Mouse (Mus musculus) ovary, adult 18-20 months (tissue): ENCODE results near the gene Stk39.

ENCODE experiments used
- DNase-seq: peaks from one replicate; pipeline ENCODE4 v3.0.0; 2022; ENCODE audit warnings: low spot score, mixed read lengths

Stk39 gene

DNA sequence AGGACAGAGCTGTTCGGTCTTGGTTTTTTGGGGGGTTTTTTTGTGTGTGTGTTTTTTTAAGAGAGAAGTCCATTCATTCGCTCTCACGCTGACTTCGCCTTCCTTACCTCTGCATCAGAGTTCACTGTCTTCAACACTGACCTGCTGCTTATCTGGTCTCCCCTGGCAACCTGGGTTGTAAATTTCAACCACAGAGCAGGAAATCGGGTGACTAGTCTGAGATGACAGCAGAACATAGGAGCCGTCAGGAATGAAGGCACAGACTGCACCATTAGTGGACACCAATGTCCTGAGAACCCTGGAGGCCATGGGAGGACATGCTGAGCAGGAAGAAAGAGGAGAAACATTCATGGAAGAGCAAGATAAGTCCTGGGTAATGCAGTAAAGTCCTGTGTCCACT is 51.1 kb downstream of the Stk39 start:
- DNase-seq: no peak

DNA sequence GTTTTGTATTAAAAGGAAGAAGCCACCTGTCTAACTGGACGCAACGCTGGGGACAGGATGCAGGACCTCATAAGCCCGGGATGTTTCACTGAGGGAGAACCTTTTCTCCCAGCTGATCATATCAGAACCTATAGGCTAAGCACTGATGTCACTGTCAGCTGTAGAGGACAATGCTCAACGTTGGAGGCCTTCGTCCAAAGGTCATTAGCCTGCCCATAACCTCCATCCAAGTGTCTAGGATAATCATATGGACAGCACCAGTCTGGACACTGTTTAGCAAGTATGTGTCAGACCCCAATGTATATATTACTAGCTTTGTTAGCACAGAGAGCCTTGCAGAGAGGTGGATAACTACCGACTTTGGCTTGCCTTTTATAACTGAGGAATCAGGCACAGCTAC is 51.8 kb downstream of the Stk39 start:
- DNase-seq: no peak

DNA sequence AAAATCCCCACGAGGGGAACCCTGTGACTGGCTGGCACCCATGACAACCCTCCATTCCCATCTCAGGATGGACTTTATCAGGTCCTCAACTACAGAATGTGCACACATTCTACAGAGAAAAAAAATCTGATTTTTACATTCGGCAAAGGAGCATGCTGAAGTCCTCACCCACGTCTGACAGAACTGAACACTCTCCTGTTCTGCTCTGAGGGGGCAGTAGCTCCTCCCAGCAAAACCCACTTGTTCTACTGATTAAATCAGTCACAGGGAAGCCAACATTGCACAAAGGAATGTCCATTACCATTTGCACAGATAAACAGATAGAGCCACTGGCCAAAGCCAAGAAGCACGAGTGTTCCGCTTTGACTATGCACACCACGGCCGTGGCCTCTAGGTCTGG is 52.3 kb downstream of the Stk39 start:
- DNase-seq: no peak

DNA sequence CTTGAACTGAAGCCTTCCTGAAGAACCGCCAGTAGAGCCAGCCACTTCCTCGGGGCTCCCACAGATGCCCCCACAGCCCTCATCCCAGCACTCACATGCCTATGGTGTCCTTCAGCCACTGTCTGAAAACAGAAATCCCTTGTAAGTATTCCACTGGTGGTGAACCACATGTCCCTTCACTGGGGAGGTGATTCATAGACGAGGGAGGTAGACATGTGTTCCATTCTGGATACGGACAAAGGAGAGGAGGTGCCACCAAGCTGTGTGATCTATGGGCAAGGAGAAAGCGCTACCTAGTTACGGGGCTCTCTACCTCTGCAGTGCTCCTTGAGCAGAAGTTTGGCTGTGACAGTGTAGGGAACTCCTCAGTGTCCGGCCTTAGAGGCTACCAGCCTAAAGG is 52.9 kb downstream of the Stk39 start:
- DNase-seq: no peak

DNA sequence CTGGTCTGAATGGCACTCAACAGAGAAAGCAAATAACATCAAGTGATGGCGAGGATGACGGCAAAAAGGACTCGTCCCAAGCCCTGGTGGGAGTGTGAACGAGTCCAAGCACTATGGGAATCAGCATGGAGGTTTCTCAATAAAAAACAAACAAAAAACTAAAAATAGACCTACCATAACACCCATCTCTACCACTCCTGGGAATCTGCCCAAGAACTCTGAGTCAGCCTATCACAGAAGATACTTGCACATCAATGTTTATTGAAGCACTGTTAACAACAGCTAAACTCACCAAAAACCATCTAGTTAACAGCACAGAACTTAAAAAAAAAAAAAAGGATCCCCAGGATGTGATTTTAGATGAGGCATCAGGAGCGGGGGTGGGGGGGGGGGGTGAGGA is 55.0 kb downstream of the Stk39 start:
- no peak for DNase-seq

DNA sequence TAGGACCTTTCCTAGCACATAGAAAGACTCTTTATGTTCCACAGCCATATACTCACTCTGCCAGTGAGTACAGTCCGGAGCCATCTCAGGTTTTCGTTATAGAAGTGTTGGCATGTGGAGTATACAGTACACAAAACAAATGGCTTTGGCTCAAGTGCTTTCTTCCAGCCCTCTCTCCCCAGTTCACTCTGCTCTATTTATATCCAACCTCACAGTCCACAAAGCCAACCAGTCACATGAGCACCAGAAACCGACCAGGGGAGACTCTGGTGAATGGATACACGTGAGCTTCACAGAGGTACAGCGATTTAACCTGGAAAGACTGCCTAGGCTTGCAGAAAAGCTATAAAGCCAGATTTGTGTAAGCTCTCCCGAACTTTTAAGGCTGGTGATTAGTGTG is 56.4 kb downstream of the Stk39 start:
- no peak for DNase-seq

DNA sequence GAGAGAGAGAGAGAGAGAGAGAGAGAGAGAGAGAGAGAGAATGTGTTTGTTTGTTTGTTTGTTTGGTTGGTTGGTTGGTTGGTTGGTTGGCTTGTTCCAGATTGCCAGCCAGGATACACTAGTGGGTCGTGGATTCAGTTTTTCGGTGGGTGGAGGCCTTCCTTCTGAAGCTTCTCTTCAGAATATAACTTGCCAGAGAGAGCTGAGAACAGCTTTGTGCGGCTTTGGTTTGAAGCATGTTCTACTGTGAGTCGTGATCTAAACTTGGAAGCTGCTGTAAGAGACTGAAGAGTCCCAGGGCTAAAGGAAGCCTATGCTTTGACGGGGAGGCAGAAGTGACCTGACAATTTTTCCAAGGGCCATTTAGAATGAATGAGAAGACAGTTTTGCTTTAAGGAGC is 59.9 kb downstream of the Stk39 start:
- no peak for DNase-seq

DNA sequence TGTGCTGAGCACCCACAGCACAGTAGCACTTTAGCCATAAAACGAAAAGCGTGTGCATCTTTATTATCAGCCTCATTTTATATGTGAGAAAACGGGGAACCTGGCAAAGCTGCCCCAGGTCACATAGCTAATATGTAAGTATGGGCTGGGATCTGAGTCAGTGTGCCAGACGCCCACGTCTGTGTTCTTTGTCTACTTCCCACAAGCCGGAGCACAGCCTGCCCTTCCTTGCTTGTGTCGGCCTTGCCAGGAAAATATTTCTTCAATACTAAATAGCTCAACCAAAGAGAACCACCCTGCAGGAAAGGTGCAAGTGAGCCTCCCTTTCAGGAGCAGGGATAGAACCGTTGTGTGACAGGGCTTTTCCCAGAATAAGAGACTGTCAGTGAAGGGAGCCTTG is 60.9 kb downstream of the Stk39 start:
- no peak for DNase-seq

DNA sequence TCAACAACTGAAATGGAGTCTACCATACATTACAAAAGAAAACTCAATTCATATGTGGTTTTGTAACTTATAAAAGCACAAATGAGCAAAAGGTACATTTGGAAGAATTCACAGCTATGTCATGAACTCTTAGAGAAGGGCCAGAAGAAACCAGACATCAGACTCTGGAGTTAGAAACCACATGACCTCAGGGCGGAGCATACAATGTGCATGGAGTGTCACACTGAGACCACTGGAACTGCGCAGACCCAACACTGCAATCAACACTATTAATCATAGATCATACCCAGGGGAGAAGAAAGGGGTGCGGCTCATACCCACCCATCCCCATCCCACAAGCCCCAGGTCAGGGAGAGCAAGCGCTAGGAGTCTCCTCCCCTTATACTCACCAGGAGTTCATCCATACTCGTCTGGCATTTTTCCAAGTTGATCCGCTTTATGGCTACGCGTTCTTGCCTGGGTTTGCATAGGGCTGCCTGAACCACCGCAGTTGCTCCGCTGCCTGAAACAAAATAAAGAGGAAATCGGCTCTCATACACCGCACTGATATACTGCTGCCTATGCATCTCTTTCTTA is 62.3 kb downstream of the Stk39 start:
- no peak for DNase-seq

DNA sequence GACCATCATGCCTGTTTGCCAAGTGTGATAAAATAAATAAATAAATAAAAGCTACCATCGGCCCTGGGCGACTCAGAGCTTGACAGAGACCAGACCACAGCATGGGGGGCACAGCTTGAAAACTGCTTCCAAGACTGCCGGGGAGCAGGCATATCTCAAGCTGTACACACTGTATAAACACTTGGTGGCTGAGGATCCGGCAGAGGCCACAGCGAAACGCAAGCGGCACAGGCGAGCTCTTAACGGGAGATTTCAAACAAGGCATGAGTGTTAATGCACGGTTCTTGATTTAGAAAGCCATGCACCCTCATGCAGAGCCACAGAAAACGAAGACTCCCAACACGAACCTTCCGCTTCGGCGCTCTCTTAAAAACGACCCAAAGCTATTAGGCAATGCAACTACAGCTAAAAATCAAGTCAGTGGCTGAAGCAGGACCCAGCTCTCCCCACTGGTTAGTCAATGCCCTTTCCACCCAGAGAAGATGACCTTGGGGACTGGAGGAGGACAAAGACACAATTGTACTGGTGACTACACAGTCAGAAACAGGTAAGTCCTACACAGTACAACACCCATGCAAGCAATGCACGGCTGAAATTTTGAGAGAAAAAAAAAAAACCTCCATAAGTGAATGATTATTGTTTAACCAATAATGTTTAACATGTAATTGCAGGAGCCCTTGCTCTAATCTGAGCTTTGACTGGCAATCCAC is 63.6 kb downstream of the Stk39 start:
- DNase-seq: no peak

DNA sequence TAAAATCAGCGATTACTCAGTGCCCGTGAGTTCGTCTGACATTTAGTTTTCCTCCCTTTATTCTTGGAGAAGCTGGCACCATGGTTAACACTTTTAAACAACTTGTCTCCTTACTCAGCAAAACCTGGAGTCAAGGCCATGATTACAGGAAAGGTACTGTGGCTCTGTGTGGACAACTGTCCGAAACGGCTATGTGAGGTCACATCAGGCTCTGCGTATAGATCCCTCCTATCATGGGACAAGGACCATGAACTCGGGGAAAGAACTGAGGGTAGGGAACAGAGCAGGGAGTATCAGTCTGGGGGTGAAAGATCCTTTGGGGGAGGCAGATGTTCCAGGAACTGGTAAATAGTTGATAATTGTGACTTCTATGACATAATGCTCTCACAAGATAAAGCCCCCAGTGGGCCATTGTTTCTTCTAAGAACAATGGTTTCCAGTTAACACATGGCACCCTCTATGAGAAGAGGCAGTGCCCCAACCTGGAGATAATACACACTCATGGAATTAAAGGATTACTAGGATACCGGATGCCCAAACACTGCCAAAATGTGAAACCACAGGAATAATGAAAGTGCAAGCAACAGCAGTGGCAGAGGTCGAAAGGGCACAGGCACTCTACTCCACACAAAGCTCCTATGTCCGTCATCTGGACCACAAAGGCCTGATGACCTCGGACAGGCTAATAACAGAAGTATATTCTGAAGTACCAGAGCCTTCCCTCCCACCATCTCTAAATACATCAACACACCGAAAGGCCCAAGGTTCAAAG is 64.7 kb downstream of the Stk39 start:
- DNase-seq: no peak

DNA sequence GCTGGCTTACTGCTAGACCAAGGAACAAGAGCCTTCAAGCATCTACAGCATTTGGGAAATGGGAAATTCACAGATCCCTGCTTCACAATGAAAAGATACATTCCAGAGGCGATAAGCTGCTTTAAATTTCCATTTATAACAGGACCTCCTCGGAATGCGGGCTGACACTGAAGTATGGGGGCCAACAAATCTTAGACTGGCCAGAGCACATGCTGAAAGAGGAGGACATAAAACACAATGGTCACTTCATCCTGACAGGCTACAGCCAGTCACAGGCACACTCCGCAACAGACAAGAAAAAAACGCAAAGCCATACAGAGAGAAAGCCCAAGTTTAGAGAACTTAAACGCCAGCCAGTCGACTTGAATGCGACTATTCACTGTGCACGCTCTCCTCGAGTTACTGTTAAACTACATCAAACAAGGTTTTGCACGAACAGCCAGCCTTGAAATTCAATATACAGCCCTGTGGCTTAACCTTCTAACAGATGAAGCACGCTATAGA is 65.4 kb downstream of the Stk39 start:
- no peak for DNase-seq

DNA sequence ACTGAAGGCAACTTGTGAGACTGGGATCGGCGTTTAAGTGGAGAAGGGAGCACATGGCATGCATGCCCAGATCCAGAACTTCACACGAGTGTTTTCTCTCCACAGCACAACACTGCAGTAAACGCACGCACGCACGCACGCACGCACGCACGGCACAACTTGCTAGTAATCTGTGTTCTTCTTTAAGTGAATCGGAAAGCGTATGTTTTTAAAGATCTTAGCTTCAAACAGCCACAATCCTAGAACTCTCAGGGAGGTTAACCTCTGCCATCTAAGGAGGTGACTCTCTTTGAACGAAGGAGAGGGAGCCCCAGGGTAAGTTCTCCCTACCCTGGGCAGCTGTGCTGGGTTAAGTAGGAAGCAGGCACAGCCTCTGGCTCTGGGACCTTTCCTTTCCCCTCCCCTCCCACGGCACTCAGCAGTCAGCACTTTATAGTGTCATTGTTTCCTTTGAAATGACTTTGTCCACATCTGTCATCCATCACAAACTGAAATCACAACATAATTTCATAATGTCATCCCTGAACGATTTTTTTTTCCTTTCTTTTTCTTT is 66.8 kb downstream of the Stk39 start:
- DNase-seq: no peak

DNA sequence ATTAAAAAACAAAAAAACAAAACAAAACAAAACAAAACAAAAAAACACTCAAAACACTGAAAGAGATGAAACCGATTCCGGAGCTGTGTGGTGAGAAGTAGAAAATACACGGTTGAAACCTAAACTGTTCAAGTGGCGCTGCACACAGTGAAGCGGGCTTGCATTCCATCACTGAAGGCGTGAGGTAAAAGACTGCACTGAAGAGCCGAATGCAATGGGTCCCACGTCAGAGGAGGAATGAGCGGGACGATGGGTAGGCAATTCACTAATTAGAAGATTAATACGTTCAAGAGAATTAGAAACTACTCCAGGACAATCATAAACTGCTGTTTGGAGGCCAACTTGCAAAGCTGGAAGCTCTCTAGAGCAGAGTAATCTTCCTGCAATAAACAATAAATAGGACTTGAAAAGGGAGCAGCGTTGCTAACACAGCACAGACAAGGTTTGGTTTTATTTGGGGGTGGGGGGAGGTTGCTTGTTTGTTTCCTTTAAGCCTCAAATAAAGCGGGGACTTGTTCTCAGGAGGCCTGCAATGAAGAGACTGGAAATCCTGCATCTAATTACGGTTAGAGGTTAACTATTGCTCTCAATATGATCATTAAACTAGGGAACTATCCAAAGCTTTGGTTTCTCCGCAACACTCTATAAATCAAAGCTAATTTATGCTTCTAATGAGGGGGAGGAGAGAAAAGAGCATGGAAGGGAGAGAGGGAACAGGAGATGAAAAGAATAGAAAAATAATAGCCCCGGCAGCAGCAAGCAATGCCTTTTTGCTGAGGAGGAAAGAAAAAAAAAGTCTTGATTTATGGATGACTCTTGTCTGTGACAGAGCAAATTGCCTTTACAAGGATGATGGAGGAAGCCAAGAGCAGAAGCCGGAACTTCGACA is 67.5 kb downstream of the Stk39 start:
- no peak for DNase-seq

DNA sequence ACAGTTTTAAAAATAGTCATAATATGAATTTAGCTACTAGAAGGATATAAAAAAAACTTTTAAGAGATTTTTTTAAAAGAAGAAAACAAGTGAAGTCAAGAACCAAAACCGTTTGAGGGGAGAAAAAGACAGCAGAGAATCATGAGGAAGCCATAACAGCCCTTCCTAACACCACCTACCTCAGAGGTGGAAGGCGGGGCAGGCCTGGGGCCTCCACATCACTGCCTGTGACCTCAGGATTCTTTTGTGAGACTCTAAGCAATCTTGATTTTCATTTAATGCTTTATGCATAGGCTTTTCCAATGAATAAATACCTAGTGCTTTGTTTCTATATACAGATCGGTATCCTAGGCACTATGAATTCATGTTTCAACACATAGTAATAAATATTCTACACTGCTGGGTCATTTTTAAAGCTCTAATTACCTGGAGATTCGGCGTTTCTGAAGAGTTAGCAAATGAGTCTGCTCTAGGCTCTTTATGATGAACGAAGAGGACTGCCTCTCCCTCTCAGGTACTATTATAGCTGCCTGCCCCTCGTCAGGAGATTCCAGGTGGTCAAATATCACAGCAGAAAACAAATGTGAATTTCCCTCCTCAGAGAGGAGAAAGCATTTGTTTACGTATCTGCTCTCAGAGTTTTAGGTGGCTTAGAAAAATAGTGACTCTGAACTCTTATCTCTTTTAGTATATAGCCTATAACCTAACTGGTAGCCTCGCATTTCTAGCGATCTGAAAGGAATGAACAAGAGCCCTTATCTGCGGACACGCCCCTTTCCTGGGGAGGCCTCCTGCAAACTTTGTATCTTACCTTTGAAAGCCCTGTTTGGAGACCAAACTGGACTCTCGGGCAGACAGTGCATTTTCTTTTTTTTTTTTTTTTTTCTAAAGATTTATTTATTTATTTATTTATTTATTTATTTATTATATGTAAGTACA is 78.2 kb downstream of the Stk39 start:
- DNase-seq: no peak

DNA sequence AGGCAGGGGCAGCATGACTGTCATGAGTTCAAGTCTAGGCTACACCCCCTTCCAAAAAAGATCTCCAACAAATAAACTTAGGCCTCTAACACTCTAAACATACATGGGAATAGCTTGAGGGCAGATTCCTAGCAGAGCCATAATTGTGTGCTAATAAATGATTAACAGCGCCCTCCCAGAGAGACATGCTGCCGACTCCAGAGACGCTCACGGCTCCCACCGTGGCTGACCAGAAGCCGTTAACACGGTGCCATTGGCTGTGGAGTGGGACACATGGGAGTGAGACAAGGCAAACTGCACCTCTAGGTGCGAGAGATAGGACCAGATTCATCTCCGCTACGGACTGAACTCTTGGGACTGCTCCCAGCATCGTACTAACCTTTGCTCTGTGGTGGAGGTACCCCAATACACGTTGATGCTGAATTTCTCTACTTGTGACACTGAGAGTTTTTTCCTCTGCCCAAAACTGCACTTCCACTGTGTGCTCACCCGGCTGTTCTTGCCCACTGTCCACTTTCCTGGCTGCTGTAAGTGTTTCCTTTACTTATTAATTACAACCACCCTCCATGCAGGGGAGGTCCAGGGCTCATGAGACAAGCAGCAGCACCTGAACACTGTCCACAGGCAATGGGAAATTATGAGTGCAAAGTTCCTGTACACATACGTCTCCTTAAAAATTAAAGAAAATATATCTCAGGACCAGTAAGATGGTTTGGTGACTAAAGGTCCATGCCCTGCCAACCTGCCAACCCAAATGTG is 84.1 kb downstream of the Stk39 start:
- DNase-seq: no peak

DNA sequence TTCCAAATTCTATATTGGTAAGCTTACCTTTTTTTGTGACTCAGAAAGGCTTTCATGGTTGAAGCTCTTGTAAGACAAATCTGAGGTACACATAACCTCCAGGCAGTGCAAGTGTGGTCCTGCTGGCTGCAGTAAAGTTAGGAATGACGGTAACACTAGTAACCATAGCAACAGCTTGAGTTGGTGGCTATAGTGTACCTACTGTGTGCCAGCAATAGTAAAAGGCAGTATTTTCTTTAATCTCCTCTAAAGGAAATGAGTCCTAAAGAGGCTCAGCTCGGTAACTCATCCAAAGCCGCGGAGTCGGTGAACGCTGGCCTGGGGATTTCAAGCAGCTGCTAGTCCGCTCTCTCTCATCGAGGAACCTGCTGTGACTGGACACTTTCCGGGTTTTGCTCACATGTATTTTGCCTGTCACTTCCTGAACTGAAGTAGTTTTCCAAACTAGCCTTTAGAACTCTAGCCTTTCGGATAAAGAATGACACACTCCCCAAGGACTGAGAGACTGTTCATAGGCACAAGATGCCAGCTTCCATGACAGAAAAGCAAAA is 85.7 kb downstream of the Stk39 start:
- no peak for DNase-seq

DNA sequence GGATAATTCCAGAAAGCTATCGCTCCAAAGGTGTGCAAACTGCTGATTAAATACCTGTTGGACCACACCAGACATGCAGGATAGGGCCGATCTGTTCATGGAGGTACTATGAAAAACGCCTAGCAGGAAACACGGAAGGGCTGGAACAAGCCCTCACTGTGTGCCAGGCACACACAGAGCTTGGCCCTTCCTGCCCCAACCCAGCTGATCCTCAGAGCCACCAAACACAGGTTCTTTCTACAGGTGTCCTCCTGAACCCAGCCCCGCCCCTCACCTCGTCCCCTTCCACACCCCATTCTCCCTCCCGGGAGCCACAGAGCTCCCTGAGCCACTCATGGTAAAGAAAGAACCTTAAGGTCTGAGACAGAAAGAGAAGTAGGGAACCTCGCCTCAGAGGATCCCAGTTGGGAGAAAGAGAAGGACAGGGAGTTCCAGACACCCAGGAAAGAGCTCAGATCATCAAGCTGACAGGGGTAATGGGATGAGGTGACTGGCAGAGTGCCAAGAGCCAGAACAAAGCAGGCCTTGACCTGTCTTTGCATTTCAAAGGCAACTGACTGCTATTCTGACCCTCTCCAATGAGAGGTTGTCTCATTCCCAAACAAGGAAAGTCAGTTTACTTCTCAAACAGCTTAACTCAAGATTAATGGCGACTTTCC is 86.3 kb downstream of the Stk39 start:
- no peak for DNase-seq

DNA sequence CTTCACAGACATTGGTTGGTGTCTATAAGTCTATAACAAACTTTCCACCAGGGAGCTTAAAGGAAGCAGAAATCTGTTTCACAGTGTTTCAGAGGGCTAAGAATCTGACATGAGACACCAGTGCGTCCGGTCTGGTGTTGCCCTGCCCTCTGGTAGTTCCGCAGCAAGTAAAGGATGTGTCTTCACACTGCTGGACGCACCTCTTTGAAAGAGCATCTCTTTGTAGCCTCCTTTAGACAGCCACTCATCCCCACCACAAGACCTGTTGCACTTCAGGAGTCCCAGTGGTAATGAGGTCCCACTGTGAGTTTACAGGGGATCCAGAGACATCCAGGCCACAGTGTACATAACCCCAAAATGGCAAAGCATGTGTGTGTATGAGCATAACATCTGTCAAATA is 88.1 kb downstream of the Stk39 start:
- DNase-seq: no peak
